Mouse (Mus musculus) thymus, postnatal 25 days (tissue): ENCODE results near the gene Mt4.
"Not testable (repeated sequence)": the region's sequence is repeated elsewhere in the genome, so short reads cannot be mapped to it uniquely, and the experiment has no call there.

Experiments used
- DNase-seq: peaks from one replicate; pipeline ENCODE4 v3.0.0; 2022

The Mt4 gene

GRCm38 (mm10) chr8:94136192-94136591 is 805 bp upstream of the Mt4 start:
- no peak for DNase-seq

- DNase-seq: no peak
Observed at GRCm38 (mm10) chr8:94140266-94140795, 3.3 kb downstream of the Mt4 start.

GRCm38 (mm10) chr8:94148236-94148635 is 11.2 kb downstream of the Mt4 start:
- no peak for DNase-seq

- no peak for DNase-seq
Observed at GRCm38 (mm10) chr8:94150925-94151324, 13.9 kb downstream of the Mt4 start.

GRCm38 (mm10) chr8:94152513-94153300 is 15.7 kb downstream of the Mt4 start, which contains the start of gene Mt3:
TSS of gene Mt3 (plus strand) at chr8:94152607.
- peak; percentile 21 for DNase-seq

GRCm38 (mm10) chr8:94153451-94153850 is 16.5 kb downstream of the Mt4 start:
- DNase-seq: no peak

- no peak for DNase-seq
Observed at GRCm38 (mm10) chr8:94154537-94154936, 17.5 kb downstream of the Mt4 start.

- no peak for DNase-seq
Observed at GRCm38 (mm10) chr8:94156092-94156491, 19.1 kb downstream of the Mt4 start.

GRCm38 (mm10) chr8:94165772-94166171 is 28.8 kb downstream of the Mt4 start:
- DNase-seq: not testable (repeated sequence)

- DNase-seq: peak; percentile 81
Observed at GRCm38 (mm10) chr8:94167244-94167643, 30.2 kb downstream of the Mt4 start.

GRCm38 (mm10) chr8:94169547-94169946 is 32.5 kb downstream of the Mt4 start:
- no peak for DNase-seq

- DNase-seq: no peak
Observed at GRCm38 (mm10) chr8:94171321-94171755, 34.3 kb downstream of the Mt4 start.

GRCm38 (mm10) chr8:94172075-94172808 is 35.2 kb downstream of the Mt4 start, which contains the start of gene Mt2:
TSS of gene Mt2 (plus strand) at chr8:94172664.
- DNase-seq: no peak

- peak; percentile 30 for DNase-seq
Observed at GRCm38 (mm10) chr8:94172809-94173732, 36.1 kb downstream of the Mt4 start.

- DNase-seq: no peak
Observed at GRCm38 (mm10) chr8:94173848-94174403, 36.9 kb downstream of the Mt4 start.

- DNase-seq: no peak
Observed at GRCm38 (mm10) chr8:94174619-94175213, 37.7 kb downstream of the Mt4 start.

- no peak for DNase-seq
Observed at GRCm38 (mm10) chr8:94177716-94178390, 40.9 kb downstream of the Mt4 start.

- DNase-seq: no peak
Observed at GRCm38 (mm10) chr8:94178857-94179712, 42.1 kb downstream of the Mt4 start, which contains the start of gene Mt1. TSS of gene Mt1 (plus strand) at chr8:94179082.

GRCm38 (mm10) chr8:94179713-94180560 is 42.9 kb downstream of the Mt4 start:
- DNase-seq: no peak
